ENCODE assay signal across 19 mouse cellular contexts in the genomic region with DNA sequence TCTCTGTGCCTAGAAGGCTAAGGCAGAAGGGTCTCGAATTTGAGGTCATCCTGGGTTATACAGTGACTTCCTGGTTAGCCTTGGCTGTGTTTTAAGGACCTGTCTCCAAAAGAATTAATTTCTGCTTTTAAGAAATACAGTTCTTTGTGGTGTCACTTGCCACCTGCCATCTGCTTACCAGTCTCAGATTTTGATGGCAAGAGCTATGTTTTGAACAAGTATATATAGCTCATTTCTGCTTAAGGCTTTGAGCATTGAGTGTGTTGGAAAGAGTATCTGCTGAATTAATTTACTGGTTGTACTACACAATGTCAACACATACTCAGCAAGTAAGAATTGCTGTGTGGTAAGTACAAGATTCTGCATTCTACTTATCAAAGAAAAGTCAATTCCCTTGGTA.
"Had no signal": no experiment of that assay in that cellular context is flagged by ENCODE, and none has a peak within 500 bp of the region (broad histone marks: within the 10 kb centered on the region; RNA-seq: fewer than 3 reads in every experiment).

No protein-coding gene starts in this region.

- ATAC-seq: midbrain, embryonic 16.5 days had no signal

- H3K4me2 ChIP-seq: lung, embryonic 14.5 days; midbrain, embryonic 12.5 days; neural tube, embryonic 13.5 days; neural tube, embryonic 15.5 days; stomach, embryonic 15.5 days had no signal

- H3K27me3 ChIP-seq: midbrain, embryonic 12.5 days; neural tube, embryonic 13.5 days; neural tube, embryonic 15.5 days; stomach, embryonic 15.5 days had no signal

- H3K9me3 ChIP-seq: midbrain, embryonic 10.5 days; midbrain, embryonic 12.5 days; neural tube, embryonic 13.5 days; neural tube, embryonic 15.5 days; stomach, embryonic 15.5 days had no signal

- H3K9ac ChIP-seq: lung, embryonic 14.5 days; midbrain, embryonic 12.5 days; neural tube, embryonic 13.5 days; neural tube, embryonic 15.5 days; stomach, embryonic 15.5 days had no signal

- H3K36me3 ChIP-seq: midbrain, embryonic 10.5 days; midbrain, embryonic 12.5 days; neural tube, embryonic 13.5 days; neural tube, embryonic 15.5 days; stomach, embryonic 15.5 days had no signal

- H3K4me1 ChIP-seq: midbrain, embryonic 10.5 days; midbrain, embryonic 12.5 days; neural tube, embryonic 13.5 days; neural tube, embryonic 15.5 days; stomach, embryonic 15.5 days had no signal

- H3K4me3 ChIP-seq: midbrain, embryonic 10.5 days; midbrain, embryonic 12.5 days; myocyte; neural tube, embryonic 13.5 days; neural tube, embryonic 15.5 days; stomach, embryonic 15.5 days had no signal

- DNase-seq: lung, adult 18-20 months; lung, embryonic 14.5 days; lung, postnatal 10 days; lung, postnatal 4 days; midbrain, embryonic 14.5 days; retina, postnatal 1 day; right cerebral cortex, postnatal 14 days; spleen, adult 18-20 months; thymus, adult 18-20 months; thymus, postnatal 14 days; thymus, postnatal 36 days had no signal

- H3K27ac ChIP-seq: midbrain, embryonic 10.5 days; midbrain, embryonic 12.5 days; neural tube, embryonic 13.5 days; neural tube, embryonic 15.5 days; stomach, embryonic 15.5 days; stomach, postnatal 0 days had no signal
